Mouse (Mus musculus): ENCODE data around the gene Rgs6. TPM values are rescaled to one million over a fixed set of nuclear protein-coding genes. Genes with fewer than 3 reads are reported as not detected.

Gene Rgs6
- polyA plus RNA-seq, 1 experiment from 2014 or later: 1.2 TPM

DNA sequence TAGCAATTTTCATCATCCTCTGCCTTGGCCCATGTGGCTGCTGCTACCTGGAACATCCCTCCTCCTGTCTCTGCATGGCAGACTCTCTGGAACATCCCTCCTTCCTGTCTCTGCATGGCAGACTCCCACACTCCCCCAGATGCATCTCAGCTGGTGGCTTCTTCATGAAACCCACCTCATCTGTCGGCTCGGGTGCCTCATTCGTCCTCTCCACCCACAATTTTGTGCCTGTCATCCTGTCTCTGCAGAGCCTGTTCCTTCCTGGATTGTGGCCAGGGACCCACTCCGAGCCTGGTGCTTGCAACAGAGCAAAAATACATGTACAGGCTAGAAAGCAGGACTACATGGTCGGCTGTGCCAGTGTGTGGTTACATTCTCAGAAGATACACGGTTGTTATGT, 168.7 kb downstream of the Rgs6 start:
- ATAC-seq: no peak

DNA sequence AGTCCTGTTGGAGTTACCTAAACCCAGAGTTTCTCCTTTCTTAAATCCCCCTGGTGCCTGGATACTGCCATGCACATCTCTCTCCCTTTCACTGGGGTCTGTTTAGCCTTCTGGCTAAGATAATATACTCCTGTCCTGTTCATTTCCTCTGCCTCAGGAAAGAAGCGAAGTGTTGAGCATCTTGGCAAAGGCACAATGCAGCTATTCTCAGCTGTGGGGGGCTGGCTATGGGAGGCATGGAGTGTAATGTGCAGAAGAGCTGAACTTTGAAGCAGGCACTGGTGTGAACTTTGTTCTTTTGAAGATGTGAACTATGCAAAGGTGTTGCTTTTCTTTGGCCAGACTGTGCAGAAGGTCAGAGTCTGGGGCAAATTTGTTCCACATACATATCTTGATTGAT, 169.3 kb downstream of the Rgs6 start:
- no peaks in the 10 kb centered on the region for H3K36me3 ChIP-seq (ENCODE audit: control insufficient read depth, insufficient read depth)
- 70% methylated on average over 1 of the region's 1 CpGs for WGBS
- H3K27ac ChIP-seq (ENCODE audit: low read depth, low read length): no peak overlapping the region
- no peak for ATAC-seq
- H3K27me3 ChIP-seq (replicated peaks; ENCODE audit: control insufficient read depth, insufficient read depth, low read length): no peaks in the 10 kb centered on the region
- no peak overlapping the region for H3K4me2 ChIP-seq (replicated peaks; ENCODE audit: low read depth)
- no peaks in the 10 kb centered on the region for H3K9me3 ChIP-seq (ENCODE audit: control insufficient read depth)
- no peak overlapping the region for H3K9ac ChIP-seq (ENCODE audit: low read depth, low read length)
- no peak for TF ChIP-seq CTCF (IDR thresholded peaks at IDR 0.05; ENCODE audit: low read depth)
- H3K4me3 ChIP-seq (ENCODE audit: low read depth, low read length): no peak overlapping the region
- H3K4me1 ChIP-seq (replicated peaks; ENCODE audit: control insufficient read depth, insufficient read depth, low read length): no peaks in the 10 kb centered on the region

More for the DNA sequence above, 168.7 kb downstream of the Rgs6 start:
- no peak for TF ChIP-seq CTCF (IDR thresholded peaks at IDR 0.05; ENCODE audit: low read depth)
- Histone ChIP-seq H3K9me3 (ENCODE audit: control insufficient read depth) (no peaks in the 10 kb centered on the region), H3K4me3 (ENCODE audit: low read depth, low read length) (no peak overlapping the region), H3K4me1 (replicated peaks; ENCODE audit: control insufficient read depth, insufficient read depth, low read length) (no peaks in the 10 kb centered on the region), H3K9ac (ENCODE audit: low read depth, low read length) (no peak overlapping the region), H3K27ac (ENCODE audit: low read depth, low read length) (no peak overlapping the region), H3K36me3 (ENCODE audit: control insufficient read depth, insufficient read depth) (no peaks in the 10 kb centered on the region), H3K27me3 (replicated peaks; ENCODE audit: control insufficient read depth, insufficient read depth, low read length) (no peaks in the 10 kb centered on the region), H3K4me2 (replicated peaks; ENCODE audit: low read depth) (no peak overlapping the region)
- 58% methylated on average over 6 of the region's 6 CpGs for WGBS

DNA sequence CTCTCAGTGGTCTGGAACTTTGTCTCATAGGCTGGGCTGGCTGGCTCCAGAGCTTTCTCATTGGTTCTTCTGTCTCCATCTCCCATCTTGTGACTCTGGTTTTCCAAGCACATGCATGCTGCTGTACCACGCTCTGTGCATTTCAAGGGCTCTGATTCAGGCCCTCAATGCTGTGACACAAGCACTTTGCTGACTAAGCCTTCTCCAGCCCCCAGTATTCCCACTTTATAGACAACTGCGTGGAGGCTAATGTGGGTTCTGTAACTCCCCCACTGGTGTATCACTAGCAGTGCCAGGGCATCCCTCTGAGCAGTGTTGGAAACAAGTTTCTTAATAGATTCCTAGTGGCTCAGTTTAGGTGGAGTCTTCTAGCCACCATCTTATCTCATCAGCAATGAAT, 174.0 kb downstream of the Rgs6 start:
- no peak overlapping the region for H3K9ac ChIP-seq (ENCODE audit: low read depth, low read length)

DNA sequence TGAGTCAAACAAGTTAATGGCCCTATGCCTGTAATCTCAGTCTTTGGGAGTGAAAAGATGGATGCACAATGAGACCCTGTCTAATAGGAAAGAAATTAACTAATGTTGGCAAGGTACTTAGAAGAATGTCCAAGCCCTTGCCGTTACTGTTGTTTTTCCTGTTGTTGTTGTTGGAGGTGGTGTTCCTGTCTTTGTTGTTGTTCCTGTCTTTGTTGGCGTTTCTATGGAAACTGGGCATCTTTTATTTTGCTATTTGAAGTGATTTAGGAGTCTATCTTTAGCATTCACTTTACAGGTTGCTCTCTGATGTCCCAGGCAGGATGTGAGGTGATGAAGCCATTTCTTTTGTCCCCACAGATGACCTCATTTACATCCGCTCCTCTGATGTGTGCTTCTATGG, 180.6 kb downstream of the Rgs6 start:
- WGBS: 80% methylated on average over 3 of the region's 3 CpGs
- Histone ChIP-seq H3K9me3 (ENCODE audit: control insufficient read depth) (no peaks in the 10 kb centered on the region), H3K4me1 (replicated peaks; ENCODE audit: control insufficient read depth, insufficient read depth, low read length) (no peaks in the 10 kb centered on the region), H3K9ac (ENCODE audit: low read depth, low read length) (no peak overlapping the region), H3K27me3 (replicated peaks; ENCODE audit: control insufficient read depth, insufficient read depth, low read length) (no peaks in the 10 kb centered on the region), H3K4me2 (replicated peaks; ENCODE audit: low read depth) (no peak overlapping the region), H3K27ac (ENCODE audit: low read depth, low read length) (no peak overlapping the region), H3K36me3 (ENCODE audit: control insufficient read depth, insufficient read depth) (no peaks in the 10 kb centered on the region), H3K4me3 (ENCODE audit: low read depth, low read length) (no peak overlapping the region)
- no peak for ATAC-seq
- TF ChIP-seq CTCF (IDR thresholded peaks at IDR 0.05; ENCODE audit: low read depth): no peak

More for the DNA sequence above, 174.0 kb downstream of the Rgs6 start:
- Histone ChIP-seq H3K27me3 (replicated peaks; ENCODE audit: control insufficient read depth, insufficient read depth, low read length) (no peaks in the 10 kb centered on the region), H3K4me3 (ENCODE audit: low read depth, low read length) (no peak overlapping the region), H3K4me2 (replicated peaks; ENCODE audit: low read depth) (no peak overlapping the region), H3K9me3 (ENCODE audit: control insufficient read depth) (no peaks in the 10 kb centered on the region), H3K4me1 (replicated peaks; ENCODE audit: control insufficient read depth, insufficient read depth, low read length) (no peaks in the 10 kb centered on the region), H3K27ac (ENCODE audit: low read depth, low read length) (no peak overlapping the region), H3K36me3 (ENCODE audit: control insufficient read depth, insufficient read depth) (no peaks in the 10 kb centered on the region)
- TF ChIP-seq CTCF (IDR thresholded peaks at IDR 0.05; ENCODE audit: low read depth): no peak
- WGBS: 95% methylated on average over 2 of the region's 2 CpGs
- no peak for ATAC-seq

DNA sequence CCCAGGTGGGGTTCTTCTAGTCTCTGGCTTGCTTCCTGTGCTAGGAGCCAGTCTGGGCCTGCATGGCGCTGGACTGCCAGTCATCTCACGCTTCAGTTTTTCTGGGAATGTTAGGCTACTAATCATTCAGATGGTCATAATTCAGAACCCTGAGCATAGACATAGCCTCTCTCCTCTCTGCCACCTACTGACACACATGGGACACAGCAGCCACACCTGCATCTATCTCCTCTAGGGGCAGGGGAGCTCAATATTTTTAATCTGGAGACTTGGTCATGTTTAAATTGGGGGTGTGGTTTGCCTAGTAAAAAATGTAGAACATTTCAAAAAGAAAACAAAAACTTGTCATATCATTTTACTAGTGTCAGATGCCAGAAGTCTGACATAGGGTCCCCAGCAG, 184.1 kb downstream of the Rgs6 start:
- no peaks in the 10 kb centered on the region for H3K36me3 ChIP-seq (ENCODE audit: control insufficient read depth, insufficient read depth)
- H3K27ac ChIP-seq (ENCODE audit: low read depth, low read length): no peak overlapping the region
- no peak for ATAC-seq
- H3K4me2 ChIP-seq (replicated peaks; ENCODE audit: low read depth): no peak overlapping the region
- no peak overlapping the region for H3K9ac ChIP-seq (ENCODE audit: low read depth, low read length)
- H3K4me3 ChIP-seq (ENCODE audit: low read depth, low read length): no peak overlapping the region
- WGBS: 90% methylated on average over 2 of the region's 2 CpGs
- H3K27me3 ChIP-seq (replicated peaks; ENCODE audit: control insufficient read depth, insufficient read depth, low read length): no peaks in the 10 kb centered on the region
- peak; percentile 48; the same call in 1 of the 2 replicates for TF ChIP-seq CTCF (IDR thresholded peaks at IDR 0.05; ENCODE audit: low read depth)
- H3K4me1 ChIP-seq (replicated peaks; ENCODE audit: control insufficient read depth, insufficient read depth, low read length): no peaks in the 10 kb centered on the region
- no peaks in the 10 kb centered on the region for H3K9me3 ChIP-seq (ENCODE audit: control insufficient read depth)

DNA sequence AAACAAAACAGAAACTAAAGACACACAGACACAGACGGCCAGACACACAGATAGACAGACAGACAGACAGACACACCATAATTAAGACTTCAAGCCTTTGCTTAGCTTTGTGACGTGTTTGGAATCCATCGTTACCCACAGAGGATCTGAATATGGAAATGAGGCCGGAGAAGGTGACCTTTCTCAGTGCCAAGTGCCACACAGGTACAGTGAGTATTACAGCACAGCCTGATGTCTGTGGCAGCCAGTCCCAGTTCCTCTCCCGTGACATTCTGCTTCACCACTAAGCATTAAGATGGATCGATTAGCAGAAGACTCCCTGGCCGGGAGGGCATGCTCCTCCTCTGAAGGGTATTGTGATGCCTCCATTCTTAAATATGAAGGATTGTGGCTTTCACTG, 186.5 kb downstream of the Rgs6 start:
- Histone ChIP-seq H3K4me1 (replicated peaks; ENCODE audit: control insufficient read depth, insufficient read depth, low read length) (no peaks in the 10 kb centered on the region), H3K9ac (ENCODE audit: low read depth, low read length) (no peak overlapping the region), H3K27me3 (replicated peaks; ENCODE audit: control insufficient read depth, insufficient read depth, low read length) (no peaks in the 10 kb centered on the region), H3K27ac (ENCODE audit: low read depth, low read length) (no peak overlapping the region), H3K4me2 (replicated peaks; ENCODE audit: low read depth) (no peak overlapping the region), H3K9me3 (ENCODE audit: control insufficient read depth) (no peaks in the 10 kb centered on the region), H3K36me3 (ENCODE audit: control insufficient read depth, insufficient read depth) (no peaks in the 10 kb centered on the region), H3K4me3 (ENCODE audit: low read depth, low read length) (no peak overlapping the region)
- ATAC-seq: no peak
- no peak for TF ChIP-seq CTCF (IDR thresholded peaks at IDR 0.05; ENCODE audit: low read depth)
- 83% methylated on average over 7 of the region's 7 CpGs for WGBS

DNA sequence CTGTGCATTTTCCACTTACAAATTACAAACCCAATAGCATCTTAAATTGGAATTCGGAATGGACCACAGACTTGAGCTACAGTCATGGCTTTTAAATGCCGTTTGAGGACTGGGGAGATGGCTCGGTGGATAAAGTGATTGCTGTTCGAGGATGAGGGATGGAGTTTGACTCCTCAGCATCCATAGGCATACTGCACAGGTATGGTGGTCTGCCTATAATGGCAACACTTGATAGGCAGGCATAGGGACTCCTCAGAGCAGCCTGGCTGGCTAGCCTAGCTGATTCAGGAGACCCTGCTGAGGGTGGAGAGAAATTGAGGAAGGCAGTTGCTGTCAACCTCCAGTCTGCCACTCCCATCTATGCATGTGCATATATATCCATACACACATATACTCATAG, 188.6 kb downstream of the Rgs6 start:
- Histone ChIP-seq H3K27me3 (replicated peaks; ENCODE audit: control insufficient read depth, insufficient read depth, low read length) (no peaks in the 10 kb centered on the region), H3K36me3 (ENCODE audit: control insufficient read depth, insufficient read depth) (no peaks in the 10 kb centered on the region), H3K27ac (ENCODE audit: low read depth, low read length) (no peak overlapping the region), H3K9me3 (ENCODE audit: control insufficient read depth) (no peaks in the 10 kb centered on the region), H3K4me3 (ENCODE audit: low read depth, low read length) (no peak overlapping the region), H3K4me1 (replicated peaks; ENCODE audit: control insufficient read depth, insufficient read depth, low read length) (no peaks in the 10 kb centered on the region), H3K9ac (ENCODE audit: low read depth, low read length) (no peak overlapping the region), H3K4me2 (replicated peaks; ENCODE audit: low read depth) (no peak overlapping the region)
- TF ChIP-seq CTCF (IDR thresholded peaks at IDR 0.05; ENCODE audit: low read depth): no peak
- no peak for ATAC-seq
- WGBS: 89% methylated on average over 4 of the region's 4 CpGs
